Mouse (Mus musculus) kidney, adult 8-10 months (tissue): ENCODE results near the gene Bicc1.

ENCODE experiments used
- DNase-seq, 2 experiments: peaks; one replicate each; pipeline ENCODE4 v3.0.0; 2022

Gene Bicc1

GRCm38 (mm10) chr10:71052208-71052607 lies 107.3 kb downstream of the Bicc1 start:
- no peak for DNase-seq

GRCm38 (mm10) chr10:71050722-71051333 lies 108.7 kb downstream of the Bicc1 start:
- DNase-seq = no peak

- DNase-seq = no peak
Measured at GRCm38 (mm10) chr10:71049294-71049693, 110.2 kb downstream of the Bicc1 start.

- DNase-seq = no peak
Measured at GRCm38 (mm10) chr10:71044410-71044809, 115.1 kb downstream of the Bicc1 start.

GRCm38 (mm10) chr10:71041874-71042273 lies 117.6 kb downstream of the Bicc1 start:
- DNase-seq = no peak

GRCm38 (mm10) chr10:71036484-71036883 lies 123.0 kb downstream of the Bicc1 start:
- DNase-seq = no peak

GRCm38 (mm10) chr10:71028996-71029395 lies 130.5 kb downstream of the Bicc1 start:
- DNase-seq = no peak

GRCm38 (mm10) chr10:71028066-71028844 lies 131.2 kb downstream of the Bicc1 start:
- no peak for DNase-seq

- DNase-seq = no peak
Measured at GRCm38 (mm10) chr10:71025131-71025894, 134.2 kb downstream of the Bicc1 start.

- DNase-seq = no peak
Measured at GRCm38 (mm10) chr10:71024681-71025080, 134.8 kb downstream of the Bicc1 start.

GRCm38 (mm10) chr10:71023471-71023870 lies 136.0 kb downstream of the Bicc1 start:
- no peak for DNase-seq

GRCm38 (mm10) chr10:71020459-71020858 lies 139.0 kb downstream of the Bicc1 start:
- no peak for DNase-seq

GRCm38 (mm10) chr10:71019836-71020235 lies 139.7 kb downstream of the Bicc1 start:
- DNase-seq = peak in 1 of 2 experiments; percentile 14

- no peak for DNase-seq
Measured at GRCm38 (mm10) chr10:71009771-71010496, 149.6 kb downstream of the Bicc1 start.

GRCm38 (mm10) chr10:71008721-71009120 lies 150.8 kb downstream of the Bicc1 start:
- DNase-seq = no peak

- DNase-seq = peak in 1 of 2 experiments; percentile 18
Measured at GRCm38 (mm10) chr10:71007956-71008355, 151.5 kb downstream of the Bicc1 start.

- DNase-seq = no peak
Measured at GRCm38 (mm10) chr10:71007516-71007915, 152.0 kb downstream of the Bicc1 start.

GRCm38 (mm10) chr10:71007001-71007400 lies 152.5 kb downstream of the Bicc1 start:
- no peak for DNase-seq

- no peak for DNase-seq
Measured at GRCm38 (mm10) chr10:71002871-71003270, 156.6 kb downstream of the Bicc1 start.

- DNase-seq = no peak
Measured at GRCm38 (mm10) chr10:71002186-71002585, 157.3 kb downstream of the Bicc1 start.

GRCm38 (mm10) chr10:70998136-70998535 lies 161.4 kb downstream of the Bicc1 start:
- DNase-seq = no peak

GRCm38 (mm10) chr10:70996051-70996450 lies 163.4 kb downstream of the Bicc1 start:
- DNase-seq = no peak

GRCm38 (mm10) chr10:70994135-70994497 lies 165.4 kb downstream of the Bicc1 start:
- no peak for DNase-seq
